In the genomic region with DNA sequence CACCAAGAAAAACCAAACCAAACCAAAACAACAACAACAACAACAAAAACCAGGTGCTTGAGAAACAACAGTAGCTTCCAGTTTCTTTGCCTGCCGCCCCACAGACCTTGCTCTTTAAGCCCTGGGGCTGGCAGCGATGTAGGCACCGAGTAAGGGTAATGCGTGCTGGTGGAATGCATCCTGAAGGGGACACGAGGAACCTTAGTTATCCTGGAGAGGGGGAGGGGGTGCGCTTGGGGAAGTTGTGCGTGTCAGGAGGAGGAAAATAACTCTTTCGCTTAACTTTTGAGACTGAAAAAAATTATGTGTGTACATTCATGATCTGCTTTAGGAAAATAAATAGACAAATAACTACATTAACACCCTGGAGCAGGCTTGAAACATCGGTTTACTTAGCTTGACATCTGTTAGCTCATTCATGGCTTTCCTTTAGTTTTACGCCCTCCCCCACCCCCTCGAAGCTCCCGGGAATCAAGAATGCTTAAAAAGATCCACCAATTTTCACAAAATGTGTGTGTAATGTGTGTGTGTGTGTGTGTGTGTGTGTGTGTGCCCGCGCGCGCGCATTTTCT, we compare ENCODE assay signal across 8 mouse cellular contexts. TPM values are rescaled to one million over a fixed set of nuclear protein-coding genes. Genes with fewer than 3 reads are reported as not detected.
DNase-seq lines count a peak whose midpoint lies in the region; ATAC-seq lines count a peak whose summit lies in the region.

No protein-coding gene starts in this region.

- no peak overlapping the region for H3K27ac ChIP-seq in heart, embryonic 14.5 days (replicated peaks in 1 of 2; ENCODE audit: control insufficient read depth in 1 of 2, insufficient read depth in 1 of 2, low read depth in 2 of 2, low read length in 2 of 2)
- no peak overlapping the region for H3K27ac ChIP-seq in forebrain, embryonic 16.5 days (ENCODE audit: low read length)
- no peak overlapping the region for H3K27ac ChIP-seq in limb, embryonic 11.5 days (replicated peaks; ENCODE audit: low read depth, low read length)
- no peak overlapping the region for H3K27ac ChIP-seq in neural tube, embryonic 14.5 days (ENCODE audit: low read depth, low read length)

- peaks cover 48% of the 10 kb centered on the region for H3K27me3 ChIP-seq in heart, embryonic 14.5 days (ENCODE audit: control insufficient read depth, insufficient read depth, low read length)
- H3K27me3 ChIP-seq in forebrain, embryonic 16.5 days (replicated peaks; ENCODE audit: control insufficient read depth, insufficient read depth, low read length) = peaks cover 21% of the 10 kb centered on the region
- peaks cover 41% of the 10 kb centered on the region for H3K27me3 ChIP-seq in limb, embryonic 11.5 days (ENCODE audit: control insufficient read depth, insufficient read depth, low read length)
- H3K27me3 ChIP-seq in neural tube, embryonic 14.5 days (ENCODE audit: control insufficient read depth, insufficient read depth, low read length) = peaks cover 20% of the 10 kb centered on the region

- H3K9ac ChIP-seq in heart, embryonic 14.5 days (ENCODE audit: low read length) = peak overlapping the region; percentile 72
- no peak overlapping the region for H3K9ac ChIP-seq in forebrain, embryonic 16.5 days (replicated peaks; ENCODE audit: low read depth, low read length)
- H3K9ac ChIP-seq in limb, embryonic 11.5 days (ENCODE audit: low read length) = no peak overlapping the region
- H3K9ac ChIP-seq in neural tube, embryonic 14.5 days (replicated peaks; ENCODE audit: low read depth, low read length) = no peak overlapping the region

- peaks cover 4 to 14% of the 10 kb centered on the region in 2 experiments; a peak in 3 of 4 replicates for H3K4me1 ChIP-seq in heart, embryonic 14.5 days (ENCODE audit: control insufficient read depth in 2 of 2, insufficient read depth in 2 of 2, low read length in 2 of 2)
- peaks cover 24% of the 10 kb centered on the region for H3K4me1 ChIP-seq in forebrain, embryonic 16.5 days (replicated peaks; ENCODE audit: control insufficient read depth, insufficient read depth, low read length)
- peaks cover 6% of the 10 kb centered on the region; the same call in 1 of the 2 replicates for H3K4me1 ChIP-seq in limb, embryonic 11.5 days (ENCODE audit: control insufficient read depth, insufficient read depth, low read length)
- peaks cover 25% of the 10 kb centered on the region for H3K4me1 ChIP-seq in neural tube, embryonic 14.5 days (ENCODE audit: control insufficient read depth, insufficient read depth, low read length)

- H3K9me3 ChIP-seq in heart, embryonic 14.5 days (ENCODE audit: control insufficient read depth, low read length) = no peaks in the 10 kb centered on the region
- H3K9me3 ChIP-seq in forebrain, embryonic 16.5 days (ENCODE audit: control insufficient read depth, low read length) = no peaks in the 10 kb centered on the region
- H3K9me3 ChIP-seq in limb, embryonic 11.5 days (ENCODE audit: control insufficient read depth, low read length) = no peaks in the 10 kb centered on the region
- no peaks in the 10 kb centered on the region for H3K9me3 ChIP-seq in neural tube, embryonic 14.5 days (ENCODE audit: control insufficient read depth, low read length)

- 4% methylated on average over 17 of the region's 17 CpGs for WGBS in heart, embryonic 14.5 days
- WGBS in forebrain, embryonic 16.5 days = 3% methylated on average over 17 of the region's 17 CpGs
- WGBS in limb, embryonic 11.5 days = 4% methylated on average over 17 of the region's 17 CpGs
- WGBS in neural tube, embryonic 14.5 days = 5% methylated on average over 17 of the region's 17 CpGs

- H3K4me3 ChIP-seq in heart, embryonic 14.5 days (ENCODE audit: control insufficient read depth in 1 of 2, insufficient read depth in 1 of 2, low read depth in 1 of 2, low read length in 2 of 2) = peak overlapping the region; percentile 63 to 71
- H3K4me3 ChIP-seq in forebrain, embryonic 16.5 days (replicated peaks; ENCODE audit: low read length) = peak overlapping the region; percentile 52
- H3K4me3 ChIP-seq in limb, embryonic 11.5 days (ENCODE audit: low read depth, low read length) = peak overlapping the region; percentile 41
- H3K4me3 ChIP-seq in neural tube, embryonic 14.5 days (ENCODE audit: low read depth, low read length) = peak overlapping the region; percentile 61

- ATAC-seq in heart, embryonic 14.5 days (ENCODE audit: insufficient number of reproducible peaks, insufficient read depth, low FRiP score, low read depth) = no peak
- 0 out of 2 replicates have a peak, but pooled peaks have one; percentile 41 for ATAC-seq in forebrain, embryonic 16.5 days
- ATAC-seq in limb, embryonic 11.5 days (ENCODE audit: insufficient number of reproducible peaks, low FRiP score, low TSS enrichment, low read depth) = no peak
- ATAC-seq in neural tube, embryonic 14.5 days (ENCODE audit: low read depth) = no peak

- DNase-seq in heart, adult 11 months = no peak
- peak; percentile 44 for DNase-seq in limb, embryonic 11.5 days (ENCODE audit: low spot score)
- DNase-seq in gastrocnemius, postnatal 25 days = no peak
- no peak for DNase-seq in urinary bladder, postnatal 14 days (ENCODE audit: low spot score)
- no peak for DNase-seq in yolk sac, embryonic 10.5 days (ENCODE audit: low spot score)

- H3K4me2 ChIP-seq in heart, embryonic 14.5 days (ENCODE audit: low read length) = peak overlapping the region; percentile 100
- H3K4me2 ChIP-seq in forebrain, embryonic 16.5 days (ENCODE audit: low read length) = peak overlapping the region; percentile 99
- peak overlapping the region; percentile 96 for H3K4me2 ChIP-seq in limb, embryonic 11.5 days (ENCODE audit: low read depth, severe bottlenecking)
- H3K4me2 ChIP-seq in neural tube, embryonic 14.5 days (ENCODE audit: low read depth, low read length) = peak overlapping the region; percentile 100

- no peaks in the 10 kb centered on the region for H3K36me3 ChIP-seq in heart, embryonic 14.5 days (ENCODE audit: control insufficient read depth, insufficient read depth, low read length)
- H3K36me3 ChIP-seq in forebrain, embryonic 16.5 days (ENCODE audit: control insufficient read depth, insufficient read depth) = no peaks in the 10 kb centered on the region
- no peaks in the 10 kb centered on the region for H3K36me3 ChIP-seq in limb, embryonic 11.5 days (ENCODE audit: control insufficient read depth, insufficient read depth, low read length)
- H3K36me3 ChIP-seq in neural tube, embryonic 14.5 days (ENCODE audit: control insufficient read depth, insufficient read depth, low read length) = no peaks in the 10 kb centered on the region

RNA-seq across cellular contexts. Expression of gene Ank3, which starts 1.3 kb away (rescaled TPM):
- 43.2 and 43.5 TPM in 2 replicates for polyA plus RNA-seq in heart, embryonic 14.5 days (2014; fragmentation: Nextera tagmentation; extraction: Ambion mirVana)
- 89.5 and 102 TPM in 2 replicates for polyA plus RNA-seq in forebrain, embryonic 16.5 days (2015; fragmentation: Nextera tagmentation; extraction: Ambion mirVana)
- 22.3 and 25.1 TPM in 2 replicates for polyA plus RNA-seq in limb, embryonic 11.5 days (2014; fragmentation: Nextera tagmentation; extraction: Ambion mirVana)
- polyA plus RNA-seq in neural tube, embryonic 14.5 days (2014; fragmentation: Nextera tagmentation; extraction: Ambion mirVana) = 183 and 198 TPM in 2 replicates
- total RNA-seq in gastrocnemius, postnatal 25 days (2021) = 10 to 100 TPM; 86.6 to 98.7 TPM

RNA-seq across cellular contexts. Expression of gene Cdk1, which starts 47.2 kb away (rescaled TPM):
- 338 and 355 TPM in 2 replicates for polyA plus RNA-seq in heart, embryonic 14.5 days (2014; fragmentation: Nextera tagmentation; extraction: Ambion mirVana)
- polyA plus RNA-seq in forebrain, embryonic 16.5 days (2015; fragmentation: Nextera tagmentation; extraction: Ambion mirVana) = 154 and 191 TPM in 2 replicates
- polyA plus RNA-seq in limb, embryonic 11.5 days (2014; fragmentation: Nextera tagmentation; extraction: Ambion mirVana) = 528 and 536 TPM in 2 replicates
- 30.0 and 47.0 TPM in 2 replicates for polyA plus RNA-seq in neural tube, embryonic 14.5 days (2014; fragmentation: Nextera tagmentation; extraction: Ambion mirVana)
- 1 to 10 TPM; 2.0 to 2.3 TPM for total RNA-seq in gastrocnemius, postnatal 25 days (2021)
